Mouse (Mus musculus): ENCODE measurements at regions not wholly inside any gene's neighbourhood (a gene's known extent, or its start where the extent isn't known, plus 50 kb on each side); places are given as distances from the start of the nearest gene placed in this dataset.

GRCm38 (mm10) chr8:90740963-90741733 is 76.0 kb downstream of the Gm19935 start:
- Histone ChIP-seq H3K27me3 (replicated peaks; ENCODE audit: control insufficient read depth, insufficient read depth, low read length) (no peaks in the 10 kb centered on the region), H3K9ac (ENCODE audit: low read depth, low read length) (no peak overlapping the region), H3K27ac (ENCODE audit: low read depth, low read length) (no peak overlapping the region), H3K4me1 (replicated peaks; ENCODE audit: control insufficient read depth, insufficient read depth, low read length) (no peaks in the 10 kb centered on the region), H3K4me3 (ENCODE audit: low read depth, low read length) (no peak overlapping the region), H3K9me3 (ENCODE audit: control insufficient read depth) (no peaks in the 10 kb centered on the region), H3K4me2 (replicated peaks; ENCODE audit: low read depth) (no peak overlapping the region), H3K36me3 (ENCODE audit: control insufficient read depth, insufficient read depth) (no peaks in the 10 kb centered on the region)
- 47% methylated on average over 9 of the region's 9 CpGs for WGBS
- no peak for TF ChIP-seq CTCF (IDR thresholded peaks at IDR 0.05; ENCODE audit: low read depth)
- ATAC-seq = no peak

- H3K4me3 ChIP-seq (ENCODE audit: low read depth, low read length) = no peak overlapping the region
- no peak overlapping the region for H3K9ac ChIP-seq (ENCODE audit: low read depth, low read length)
- TF ChIP-seq CTCF (IDR thresholded peaks at IDR 0.05; ENCODE audit: low read depth) = no peak
- no peaks in the 10 kb centered on the region for H3K9me3 ChIP-seq (ENCODE audit: control insufficient read depth)
- no peaks in the 10 kb centered on the region for H3K4me1 ChIP-seq (replicated peaks; ENCODE audit: control insufficient read depth, insufficient read depth, low read length)
- no peaks in the 10 kb centered on the region for H3K27me3 ChIP-seq (replicated peaks; ENCODE audit: control insufficient read depth, insufficient read depth, low read length)
- no peak overlapping the region for H3K27ac ChIP-seq (ENCODE audit: low read depth, low read length)
- H3K36me3 ChIP-seq (ENCODE audit: control insufficient read depth, insufficient read depth) = no peaks in the 10 kb centered on the region
- no peak for ATAC-seq
- no peak overlapping the region for H3K4me2 ChIP-seq (replicated peaks; ENCODE audit: low read depth)
- 83% methylated on average over 2 of the region's 2 CpGs for WGBS
Measured at GRCm38 (mm10) chr8:90740302-90740962, 76.8 kb downstream of the Gm19935 start.

GRCm38 (mm10) chr8:90728011-90728410 is 89.2 kb downstream of the Gm19935 start:
- no peaks in the 10 kb centered on the region for H3K9me3 ChIP-seq (ENCODE audit: control insufficient read depth)
- H3K4me3 ChIP-seq (ENCODE audit: low read depth, low read length) = no peak overlapping the region
- no peaks in the 10 kb centered on the region for H3K36me3 ChIP-seq (ENCODE audit: control insufficient read depth, insufficient read depth)
- TF ChIP-seq CTCF (IDR thresholded peaks at IDR 0.05; ENCODE audit: low read depth) = no peak
- H3K4me1 ChIP-seq (replicated peaks; ENCODE audit: control insufficient read depth, insufficient read depth, low read length) = no peaks in the 10 kb centered on the region
- 37% methylated on average over 1 of the region's 1 CpGs for WGBS
- H3K9ac ChIP-seq (ENCODE audit: low read depth, low read length) = no peak overlapping the region
- no peak overlapping the region for H3K27ac ChIP-seq (ENCODE audit: low read depth, low read length)
- H3K27me3 ChIP-seq (replicated peaks; ENCODE audit: control insufficient read depth, insufficient read depth, low read length) = no peaks in the 10 kb centered on the region
- H3K4me2 ChIP-seq (replicated peaks; ENCODE audit: low read depth) = no peak overlapping the region
- no peak for ATAC-seq

GRCm38 (mm10) chr8:90725188-90725587 is 92.0 kb downstream of the Gm19935 start:
- Histone ChIP-seq H3K36me3 (ENCODE audit: control insufficient read depth, insufficient read depth) (no peaks in the 10 kb centered on the region), H3K27ac (ENCODE audit: low read depth, low read length) (no peak overlapping the region), H3K4me2 (replicated peaks; ENCODE audit: low read depth) (no peak overlapping the region), H3K4me1 (replicated peaks; ENCODE audit: control insufficient read depth, insufficient read depth, low read length) (no peaks in the 10 kb centered on the region), H3K9me3 (ENCODE audit: control insufficient read depth) (no peaks in the 10 kb centered on the region), H3K27me3 (replicated peaks; ENCODE audit: control insufficient read depth, insufficient read depth, low read length) (no peaks in the 10 kb centered on the region), H3K9ac (ENCODE audit: low read depth, low read length) (no peak overlapping the region), H3K4me3 (ENCODE audit: low read depth, low read length) (no peak overlapping the region)
- 88% methylated on average over 5 of the region's 5 CpGs for WGBS
- ATAC-seq = no peak
- TF ChIP-seq CTCF (IDR thresholded peaks at IDR 0.05; ENCODE audit: low read depth) = no peak

GRCm38 (mm10) chr8:90716436-90716835 is 100.8 kb downstream of the Gm19935 start:
- no peak overlapping the region for H3K4me2 ChIP-seq (replicated peaks; ENCODE audit: low read depth)
- TF ChIP-seq CTCF (IDR thresholded peaks at IDR 0.05; ENCODE audit: low read depth) = no peak
- no peak overlapping the region for H3K4me3 ChIP-seq (ENCODE audit: low read depth, low read length)
- WGBS = 37% methylated on average over 3 of the region's 3 CpGs
- H3K9ac ChIP-seq (ENCODE audit: low read depth, low read length) = no peak overlapping the region
- no peak overlapping the region for H3K27ac ChIP-seq (ENCODE audit: low read depth, low read length)
- no peaks in the 10 kb centered on the region for H3K36me3 ChIP-seq (ENCODE audit: control insufficient read depth, insufficient read depth)
- H3K9me3 ChIP-seq (ENCODE audit: control insufficient read depth) = no peaks in the 10 kb centered on the region
- no peaks in the 10 kb centered on the region for H3K4me1 ChIP-seq (replicated peaks; ENCODE audit: control insufficient read depth, insufficient read depth, low read length)
- no peaks in the 10 kb centered on the region for H3K27me3 ChIP-seq (replicated peaks; ENCODE audit: control insufficient read depth, insufficient read depth, low read length)
- no peak for ATAC-seq

- H3K27ac ChIP-seq (ENCODE audit: low read depth, low read length) = no peak overlapping the region
- no peak overlapping the region for H3K9ac ChIP-seq (ENCODE audit: low read depth, low read length)
- no peaks in the 10 kb centered on the region for H3K36me3 ChIP-seq (ENCODE audit: control insufficient read depth, insufficient read depth)
- H3K4me1 ChIP-seq (replicated peaks; ENCODE audit: control insufficient read depth, insufficient read depth, low read length) = no peaks in the 10 kb centered on the region
- WGBS = 10% methylated on average over 5 of the region's 5 CpGs
- peak; percentile 88 for TF ChIP-seq CTCF (IDR thresholded peaks at IDR 0.05; ENCODE audit: low read depth)
- ATAC-seq = no peak
- no peaks in the 10 kb centered on the region for H3K9me3 ChIP-seq (ENCODE audit: control insufficient read depth)
- H3K4me2 ChIP-seq (replicated peaks; ENCODE audit: low read depth) = no peak overlapping the region
- H3K27me3 ChIP-seq (replicated peaks; ENCODE audit: control insufficient read depth, insufficient read depth, low read length) = no peaks in the 10 kb centered on the region
- no peak overlapping the region for H3K4me3 ChIP-seq (ENCODE audit: low read depth, low read length)
Measured at GRCm38 (mm10) chr8:90708524-90708923, 108.7 kb downstream of the Gm19935 start.

Measured in intestine, postnatal 0 days (tissue).